Mouse (Mus musculus) E14TG2a.4 (cell line): Measurements from ENCODE around the gene Krt32.

Source experiments
- H3K27me3 ChIP-seq: 2 replicates; pipeline ENCODE4 v1.6.1; 2014; ENCODE audit warnings: low read length, control low read depth; ENCODE audit not compliant: insufficient read depth
- H3K36me3 ChIP-seq: 2 replicates; pipeline ENCODE4 v1.6.1; 2014; ENCODE audit warnings: low read length, control low read depth; ENCODE audit not compliant: insufficient read depth
- H3K4me1 ChIP-seq: replicated peaks from 2 replicates; pipeline ENCODE4 v1.6.1; 2014; ENCODE audit warnings: low read depth, low read length, control low read depth
- H3K4me3 ChIP-seq: replicated peaks from 2 replicates; pipeline ENCODE4 v1.5.1; 2014; ENCODE audit warnings: mild to moderate bottlenecking, low read length
- H3K9me3 ChIP-seq: 2 replicates; pipeline ENCODE4 v1.6.1; 2014; ENCODE audit warnings: low read length, control low read depth
- CTCF ChIP-seq: conservative IDR thresholded peaks from 2 replicates; pipeline ENCODE4 v1.5.1; 2014; ENCODE audit warnings: low read length
- NANOG ChIP-seq: IDR thresholded peaks from 2 replicates; pipeline ENCODE4 v1.6.1; 2014; ENCODE audit warnings: borderline replicate concordance, low read length, mixed read lengths
- POU5F1 ChIP-seq: IDR thresholded peaks from 2 replicates; pipeline ENCODE4 v1.6.1; 2014; ENCODE audit warnings: low read length, borderline replicate concordance

Gene Krt32

DNA sequence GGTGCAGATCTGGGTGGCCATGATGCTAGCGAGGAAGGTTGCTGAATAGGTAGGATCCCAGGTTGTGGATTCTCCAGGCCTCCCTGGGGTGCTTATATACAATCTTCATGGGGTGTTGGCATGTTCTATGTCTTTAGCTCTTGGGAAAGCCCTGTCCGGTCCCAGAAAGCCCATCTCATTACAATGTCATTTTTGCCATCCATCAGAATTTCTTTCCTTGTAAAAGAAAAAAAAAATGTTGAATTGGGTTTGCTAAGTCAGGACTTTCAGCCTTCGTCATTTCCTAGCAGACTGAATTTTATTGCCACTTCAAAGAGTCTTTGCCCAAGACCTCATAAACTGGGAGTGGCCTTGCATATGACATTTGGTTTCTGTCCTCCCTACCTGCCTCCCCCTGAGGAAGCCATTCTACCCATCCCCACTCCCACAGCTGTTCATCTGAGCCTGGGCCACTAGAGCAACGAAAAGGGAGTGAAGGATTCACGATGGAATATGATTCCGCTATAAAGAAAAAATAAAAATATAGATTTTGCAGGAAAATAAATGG, 17.6 kb upstream of the Krt32 start, which contains the start of gene Krt36:
TSS of gene Krt36 (minus strand) at position 51 of the 547 bp plus-strand sequence.
- H3K4me3 ChIP-seq = no peak within 1 kb of the TSS
- H3K27me3 ChIP-seq = peaks cover 9% of the 10 kb centered on the region
- no peaks in the 10 kb centered on the region for H3K9me3 ChIP-seq
- no peaks in the 10 kb centered on the region for H3K36me3 ChIP-seq
- TF ChIP-seq CTCF (no peak), POU5F1 (no peak), NANOG (no peak)
- no peaks in the 10 kb centered on the region for H3K4me1 ChIP-seq

- Histone ChIP-seq H3K27me3 (peaks cover 9% of the 10 kb centered on the region), H3K9me3 (no peaks in the 10 kb centered on the region), H3K4me1 (no peaks in the 10 kb centered on the region), H3K36me3 (no peaks in the 10 kb centered on the region), H3K4me3 (no peak overlapping the region)
- TF ChIP-seq CTCF (no peak), NANOG (no peak), POU5F1 (no peak)
Measured at GRCm38 (mm10) chr11:100102693-100103429, 14.8 kb upstream of the Krt32 start.

DNA sequence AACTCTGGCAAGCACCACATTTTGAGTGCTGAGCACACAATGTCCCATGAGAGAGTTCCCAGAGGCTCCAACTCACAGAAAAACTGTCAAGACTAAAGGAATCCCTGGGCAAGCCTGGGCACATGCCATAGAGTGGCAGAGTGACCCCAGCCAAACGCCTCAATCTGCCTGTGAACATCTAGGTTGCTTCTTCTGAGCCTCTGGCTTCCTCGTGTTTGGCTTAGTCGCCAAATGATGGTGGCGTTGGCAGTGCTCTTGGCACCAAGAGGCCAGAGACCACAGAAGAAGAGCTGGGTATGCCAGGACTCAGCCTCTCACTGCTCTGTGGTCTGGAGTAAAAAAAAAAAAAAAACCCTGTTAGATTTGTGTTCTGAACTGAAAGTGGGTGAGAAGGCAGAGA, 12.4 kb upstream of the Krt32 start:
- H3K9me3 ChIP-seq = no peaks in the 10 kb centered on the region
- H3K4me1 ChIP-seq = no peaks in the 10 kb centered on the region
- TF ChIP-seq CTCF (no peak), POU5F1 (no peak), NANOG (no peak)
- H3K27me3 ChIP-seq = peaks cover 9% of the 10 kb centered on the region
- no peaks in the 10 kb centered on the region for H3K36me3 ChIP-seq
- H3K4me3 ChIP-seq = no peak overlapping the region

DNA sequence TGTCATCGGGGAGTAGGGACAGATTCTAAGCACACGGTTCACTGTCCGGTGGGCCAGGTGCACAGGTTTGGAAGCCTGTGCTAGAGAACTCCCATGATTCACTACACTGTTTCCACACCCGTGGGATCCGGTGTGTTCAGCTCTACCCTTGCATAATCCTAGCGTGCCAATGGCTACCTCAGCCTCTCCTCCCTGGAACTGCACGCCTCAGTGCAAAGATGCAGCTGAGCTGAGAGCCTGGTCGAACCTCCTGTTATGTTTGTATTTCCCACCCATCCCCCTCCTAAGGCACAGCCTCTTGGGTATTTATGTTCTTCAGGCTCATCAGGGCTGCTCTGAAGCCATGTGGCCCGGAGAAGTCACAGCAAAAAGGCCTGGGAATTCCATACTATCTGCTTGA, 9.8 kb upstream of the Krt32 start:
- Histone ChIP-seq H3K9me3 (no peaks in the 10 kb centered on the region), H3K4me3 (no peak overlapping the region), H3K36me3 (no peaks in the 10 kb centered on the region), H3K27me3 (peaks cover 3% of the 10 kb centered on the region; the same call in 1 of the 2 replicates), H3K4me1 (no peaks in the 10 kb centered on the region)
- no peak for TF ChIP-seq NANOG
- TF ChIP-seq POU5F1 = no peak
- no peak for TF ChIP-seq CTCF

GRCm38 (mm10) chr11:100096141-100096540, 8.1 kb upstream of the Krt32 start, which contains the start of gene Krt35:
TSS of gene Krt35 (minus strand) at chr11:100096241.
- Histone ChIP-seq H3K9me3 (peaks cover 1% of the 10 kb centered on the region; the same call in 1 of the 2 replicates), H3K27me3 (0 out of 2 replicates have a peak, but pooled peaks cover 3% of the 10 kb centered on the region), H3K4me3 (no peak within 1 kb of the TSS), H3K36me3 (no peaks in the 10 kb centered on the region), H3K4me1 (no peaks in the 10 kb centered on the region)
- TF ChIP-seq CTCF = no peak
- no peak for TF ChIP-seq POU5F1
- TF ChIP-seq NANOG = no peak

DNA sequence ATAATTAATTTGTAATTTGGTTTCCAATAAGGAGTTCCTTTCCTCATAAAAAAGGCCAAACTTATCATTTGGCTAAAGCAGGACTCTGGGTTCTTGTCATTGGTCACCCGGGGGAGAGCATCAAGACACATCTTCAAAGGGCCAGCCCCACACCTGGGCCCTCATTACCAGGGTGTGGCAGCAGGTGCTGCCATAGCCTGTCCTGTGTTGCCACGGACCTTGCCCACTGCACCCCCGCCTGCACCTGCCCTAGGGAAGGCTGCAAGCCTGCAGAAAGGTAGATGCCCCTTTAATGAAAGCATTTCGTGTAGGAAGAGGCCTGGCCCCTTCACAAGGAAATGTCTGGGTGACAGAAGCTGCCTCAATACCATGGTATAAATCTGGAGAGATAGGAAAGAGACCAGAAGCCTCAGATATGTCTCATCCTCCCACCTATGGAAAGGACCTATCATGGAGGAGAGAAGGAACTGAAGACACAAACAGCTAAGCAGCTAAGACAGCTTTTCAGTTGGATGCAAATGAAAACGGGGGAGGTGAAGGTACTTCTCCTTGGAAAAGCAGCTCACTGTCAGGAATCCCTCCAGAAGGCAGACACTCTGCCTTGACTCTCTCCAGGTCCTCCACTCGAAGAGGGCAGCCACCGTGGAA, 476 bp upstream of the Krt32 start:
- Histone ChIP-seq H3K4me1 (no peaks in the 10 kb centered on the region), H3K9me3 (peaks cover 19% of the 10 kb centered on the region), H3K27me3 (0 out of 2 replicates have a peak, but pooled peaks cover 3% of the 10 kb centered on the region), H3K4me3 (no peak overlapping the region), H3K36me3 (no peaks in the 10 kb centered on the region)
- TF ChIP-seq CTCF (no peak), POU5F1 (no peak), NANOG (no peak)

- Histone ChIP-seq H3K4me3 (no peak overlapping the region), H3K9me3 (no peaks in the 10 kb centered on the region), H3K4me1 (no peaks in the 10 kb centered on the region), H3K27me3 (no peaks in the 10 kb centered on the region), H3K36me3 (no peaks in the 10 kb centered on the region)
- TF ChIP-seq CTCF (no peak), NANOG (no peak), POU5F1 (no peak)
Measured at GRCm38 (mm10) chr11:100073873-100074272, 14.2 kb downstream of the Krt32 start.

- TF ChIP-seq NANOG (no peak), CTCF (no peak), POU5F1 (no peak)
- H3K9me3 ChIP-seq = no peaks in the 10 kb centered on the region
- no peak overlapping the region for H3K4me3 ChIP-seq
- H3K36me3 ChIP-seq = no peaks in the 10 kb centered on the region
- H3K27me3 ChIP-seq = no peaks in the 10 kb centered on the region
- H3K4me1 ChIP-seq = no peaks in the 10 kb centered on the region
Measured at GRCm38 (mm10) chr11:100067293-100068036, 20.6 kb downstream of the Krt32 start.
